Mouse (Mus musculus): ENCODE data around the gene Cyp4f39.
A peak's percentile ranks its signal among the peaks of the same experiment; 100 is the strongest.
"Not testable (repeated sequence)": the region's sequence is repeated elsewhere in the genome, so short reads cannot be mapped to it uniquely, and the experiment has no call there.

Gene Cyp4f39

GRCm38 (mm10) chr17:32505851-32506728 lies 53.6 kb downstream of the Cyp4f39 start, which contains the start of gene Cyp4f17:
Cyp4f17 (plus strand) TSS chr17:32506050.
- Histone ChIP-seq H3K36me3 (ENCODE audit: insufficient read depth, low read length) (peaks cover 13% of the 10 kb centered on the region), H3K9me3 (ENCODE audit: low read length) (no peaks in the 10 kb centered on the region), H3K27me3 (ENCODE audit: insufficient read depth, low read length) (no peaks in the 10 kb centered on the region), H3K4me3 (replicated peaks; ENCODE audit: low read length) (peak within 1 kb of the TSS; percentile 84), H3K4me1 (replicated peaks; ENCODE audit: low read depth, low read length) (peaks cover 22% of the 10 kb centered on the region)
- TF ChIP-seq CTCF (conservative IDR thresholded peaks at IDR 0.05; ENCODE audit: low read length) (no peak), NANOG (IDR thresholded peaks at IDR 0.05; ENCODE audit: borderline replicate concordance, low read length) (no peak), POU5F1 (IDR thresholded peaks at IDR 0.05; ENCODE audit: borderline replicate concordance, low read length) (no peak)

GRCm38 (mm10) chr17:32506729-32507245 lies 54.3 kb downstream of the Cyp4f39 start:
- Histone ChIP-seq H3K27me3 (ENCODE audit: insufficient read depth, low read length) (no peaks in the 10 kb centered on the region), H3K36me3 (ENCODE audit: insufficient read depth, low read length) (peaks cover 13% of the 10 kb centered on the region), H3K4me1 (replicated peaks; ENCODE audit: low read depth, low read length) (peaks cover 22% of the 10 kb centered on the region), H3K9me3 (ENCODE audit: low read length) (no peaks in the 10 kb centered on the region), H3K4me3 (replicated peaks; ENCODE audit: low read length) (peak overlapping the region; percentile 84)
- TF ChIP-seq NANOG (IDR thresholded peaks at IDR 0.05; ENCODE audit: borderline replicate concordance, low read length) (no peak), POU5F1 (IDR thresholded peaks at IDR 0.05; ENCODE audit: borderline replicate concordance, low read length) (no peak), CTCF (conservative IDR thresholded peaks at IDR 0.05; ENCODE audit: low read length) (no peak)

- no peak for TF ChIP-seq CTCF (conservative IDR thresholded peaks at IDR 0.05; ENCODE audit: low read length)
- no peak for TF ChIP-seq NANOG (IDR thresholded peaks at IDR 0.05; ENCODE audit: borderline replicate concordance, low read length)
- no peak for TF ChIP-seq POU5F1 (IDR thresholded peaks at IDR 0.05; ENCODE audit: borderline replicate concordance, low read length)
- H3K4me3 ChIP-seq (replicated peaks; ENCODE audit: low read length): no peak overlapping the region
These were observed 63.6 kb downstream of the Cyp4f39 start for GRCm38 (mm10) chr17:32516126-32516525.

GRCm38 (mm10) chr17:32521981-32522380 lies 69.5 kb downstream of the Cyp4f39 start:
- TF ChIP-seq POU5F1 (IDR thresholded peaks at IDR 0.05; ENCODE audit: borderline replicate concordance, low read length) (no peak), CTCF (conservative IDR thresholded peaks at IDR 0.05; ENCODE audit: low read length) (no peak), NANOG (IDR thresholded peaks at IDR 0.05; ENCODE audit: borderline replicate concordance, low read length) (no peak)
- Histone ChIP-seq H3K9me3 (ENCODE audit: low read length) (no peaks in the 10 kb centered on the region), H3K36me3 (ENCODE audit: insufficient read depth, low read length) (peaks cover 38% of the 10 kb centered on the region), H3K4me1 (replicated peaks; ENCODE audit: low read depth, low read length) (peaks cover 19% of the 10 kb centered on the region), H3K4me3 (replicated peaks; ENCODE audit: low read length) (no peak overlapping the region), H3K27me3 (ENCODE audit: insufficient read depth, low read length) (no peaks in the 10 kb centered on the region)

More at GRCm38 (mm10) chr17:32516126-32516525, 63.6 kb downstream of the Cyp4f39 start:
- Histone ChIP-seq H3K36me3 (ENCODE audit: insufficient read depth, low read length) (peaks cover 4% of the 10 kb centered on the region; the same call in 1 of the 2 replicates), H3K4me1 (replicated peaks; ENCODE audit: low read depth, low read length) (peaks cover 34% of the 10 kb centered on the region), H3K9me3 (ENCODE audit: low read length) (no peaks in the 10 kb centered on the region), H3K27me3 (ENCODE audit: insufficient read depth, low read length) (no peaks in the 10 kb centered on the region)

GRCm38 (mm10) chr17:32522386-32522785 lies 69.9 kb downstream of the Cyp4f39 start:
- Histone ChIP-seq H3K4me3 (replicated peaks; ENCODE audit: low read length) (no peak overlapping the region), H3K36me3 (ENCODE audit: insufficient read depth, low read length) (peaks cover 38% of the 10 kb centered on the region), H3K27me3 (ENCODE audit: insufficient read depth, low read length) (no peaks in the 10 kb centered on the region), H3K9me3 (ENCODE audit: low read length) (no peaks in the 10 kb centered on the region), H3K4me1 (replicated peaks; ENCODE audit: low read depth, low read length) (peaks cover 19% of the 10 kb centered on the region)
- no peak for TF ChIP-seq NANOG (IDR thresholded peaks at IDR 0.05; ENCODE audit: borderline replicate concordance, low read length)
- no peak for TF ChIP-seq CTCF (conservative IDR thresholded peaks at IDR 0.05; ENCODE audit: low read length)
- no peak for TF ChIP-seq POU5F1 (IDR thresholded peaks at IDR 0.05; ENCODE audit: borderline replicate concordance, low read length)

GRCm38 (mm10) chr17:32522816-32523215 lies 70.3 kb downstream of the Cyp4f39 start:
- peaks cover 42% of the 10 kb centered on the region for H3K36me3 ChIP-seq (ENCODE audit: insufficient read depth, low read length)
- TF ChIP-seq CTCF (conservative IDR thresholded peaks at IDR 0.05; ENCODE audit: low read length) (no peak), NANOG (IDR thresholded peaks at IDR 0.05; ENCODE audit: borderline replicate concordance, low read length) (no peak), POU5F1 (IDR thresholded peaks at IDR 0.05; ENCODE audit: borderline replicate concordance, low read length) (no peak)
- no peaks in the 10 kb centered on the region for H3K9me3 ChIP-seq (ENCODE audit: low read length)
- H3K4me3 ChIP-seq (replicated peaks; ENCODE audit: low read length): no peak overlapping the region
- H3K27me3 ChIP-seq (ENCODE audit: insufficient read depth, low read length): no peaks in the 10 kb centered on the region
- peaks cover 21% of the 10 kb centered on the region for H3K4me1 ChIP-seq (replicated peaks; ENCODE audit: low read depth, low read length)

- H3K4me3 ChIP-seq (replicated peaks; ENCODE audit: low read length): no peak overlapping the region
These were observed 71.4 kb downstream of the Cyp4f39 start for GRCm38 (mm10) chr17:32523895-32524294.

GRCm38 (mm10) chr17:32526341-32526740 lies 73.8 kb downstream of the Cyp4f39 start:
- H3K9me3 ChIP-seq (ENCODE audit: low read length); H3K27me3 ChIP-seq (ENCODE audit: insufficient read depth, low read length); H3K4me3 ChIP-seq (replicated peaks; ENCODE audit: low read length): not testable (repeated sequence)
- Histone ChIP-seq H3K36me3 (ENCODE audit: insufficient read depth, low read length) (peaks cover 41% of the 10 kb centered on the region), H3K4me1 (replicated peaks; ENCODE audit: low read depth, low read length) (peaks cover 20% of the 10 kb centered on the region)

More at GRCm38 (mm10) chr17:32523895-32524294, 71.4 kb downstream of the Cyp4f39 start:
- H3K27me3 ChIP-seq (ENCODE audit: insufficient read depth, low read length): no peaks in the 10 kb centered on the region
- no peak for TF ChIP-seq CTCF (conservative IDR thresholded peaks at IDR 0.05; ENCODE audit: low read length)
- TF ChIP-seq POU5F1 (IDR thresholded peaks at IDR 0.05; ENCODE audit: borderline replicate concordance, low read length): no peak
- TF ChIP-seq NANOG (IDR thresholded peaks at IDR 0.05; ENCODE audit: borderline replicate concordance, low read length): no peak
- H3K36me3 ChIP-seq (ENCODE audit: insufficient read depth, low read length): peaks cover 45% of the 10 kb centered on the region
- H3K9me3 ChIP-seq (ENCODE audit: low read length): no peaks in the 10 kb centered on the region
- H3K4me1 ChIP-seq (replicated peaks; ENCODE audit: low read depth, low read length): peaks cover 30% of the 10 kb centered on the region
